12 mouse cellular contexts compared by ENCODE assay signal in the genomic region with DNA sequence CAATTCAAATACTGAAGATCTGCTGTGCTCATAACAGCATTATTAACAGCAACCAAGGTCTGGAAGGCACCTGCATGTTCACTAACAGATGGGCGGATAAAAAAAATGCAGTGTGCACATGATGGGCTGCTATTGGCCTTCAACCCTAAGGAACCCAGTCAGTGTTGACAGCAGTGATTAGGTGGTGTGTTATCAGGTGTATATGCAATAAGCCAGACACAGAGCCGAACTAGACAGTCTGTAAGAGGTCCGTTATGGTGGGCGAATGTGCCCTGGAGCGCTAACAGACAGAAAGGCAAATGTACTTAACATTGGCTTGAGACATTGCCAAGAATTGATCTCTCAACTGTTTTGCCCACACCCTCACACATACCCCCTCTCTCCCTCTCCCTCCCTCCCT.
"Had no signal": no experiment of that assay in that cellular context is flagged by ENCODE, and none has a peak within 500 bp of the region (broad histone marks: within the 10 kb centered on the region; RNA-seq: fewer than 3 reads in every experiment).

No protein-coding gene starts in this region.

- H3K36me3 ChIP-seq: liver, embryonic 13.5 days had no signal

- H3K27me3 ChIP-seq: liver, embryonic 13.5 days had no signal

- H3K4me1 ChIP-seq: liver, embryonic 13.5 days had no signal

- H3K4me2 ChIP-seq: liver, embryonic 13.5 days; midbrain, embryonic 11.5 days had no signal

- H3K9me3 ChIP-seq: liver, embryonic 13.5 days had no signal

- H3K27ac ChIP-seq: left cerebral cortex, adult 2 months; liver, embryonic 13.5 days had no signal

- DNase-seq: kidney, postnatal 10 days; kidney, postnatal 36 days; layer of hippocampus, postnatal 36 days; liver, embryonic 13.5 days; lung, adult 2 months; lung, postnatal 14 days; lung, postnatal 4 days; midbrain, embryonic 14.5 days; thymus, adult 18-20 months; thymus, postnatal 36 days had no signal

- H3K9ac ChIP-seq: liver, embryonic 13.5 days had no signal

- H3K4me3 ChIP-seq: left cerebral cortex, adult 2 months; liver, embryonic 13.5 days had no signal
